Mouse (Mus musculus): ENCODE measurements around the gene Tnfsf12. TPM values are rescaled to one million over a fixed set of nuclear protein-coding genes. Genes with fewer than 3 reads are reported as not detected.
"Not testable (repeated sequence)": the region's sequence is repeated elsewhere in the genome, so short reads cannot be mapped to it uniquely, and the experiment has no call there.

The Tnfsf12 gene
- polyA plus RNA-seq, 1 experiment: 20.0 TPM

- TF ChIP-seq POLR2A (IDR thresholded peaks at IDR 0.05; ENCODE audit: low read depth, low read length): no peak
- no peak for TF ChIP-seq CTCF (IDR thresholded peaks at IDR 0.05; ENCODE audit: borderline replicate concordance, insufficient read depth, low read length)
- Histone ChIP-seq H3K27ac (ENCODE audit: insufficient read depth, low read length) (no peak overlapping the region), H3K4me1 (ENCODE audit: control insufficient read depth, insufficient read depth, low read length) (no peaks in the 10 kb centered on the region), H3K4me3 (ENCODE audit: insufficient read depth, low read length) (no peak overlapping the region)
Measured at GRCm38 (mm10) chr11:69706775-69707479, 11.3 kb upstream of the Tnfsf12 start.

- H3K27ac ChIP-seq (ENCODE audit: insufficient read depth, low read length): no peak overlapping the region
- TF ChIP-seq CTCF (IDR thresholded peaks at IDR 0.05; ENCODE audit: borderline replicate concordance, insufficient read depth, low read length): no peak
- no peak for TF ChIP-seq POLR2A (IDR thresholded peaks at IDR 0.05; ENCODE audit: low read depth, low read length)
- no peak overlapping the region for H3K4me3 ChIP-seq (ENCODE audit: insufficient read depth, low read length)
- H3K4me1 ChIP-seq (ENCODE audit: control insufficient read depth, insufficient read depth, low read length): no peaks in the 10 kb centered on the region
Measured at GRCm38 (mm10) chr11:69704613-69705010, 9.0 kb upstream of the Tnfsf12 start.

- Histone ChIP-seq H3K27ac (ENCODE audit: insufficient read depth, low read length) (no peak overlapping the region), H3K4me3 (ENCODE audit: insufficient read depth, low read length) (no peak overlapping the region), H3K4me1 (ENCODE audit: control insufficient read depth, insufficient read depth, low read length) (no peaks in the 10 kb centered on the region)
- TF ChIP-seq CTCF (IDR thresholded peaks at IDR 0.05; ENCODE audit: borderline replicate concordance, insufficient read depth, low read length): no peak
- TF ChIP-seq POLR2A (IDR thresholded peaks at IDR 0.05; ENCODE audit: low read depth, low read length): no peak
Measured at GRCm38 (mm10) chr11:69703814-69704612, 8.4 kb upstream of the Tnfsf12 start.

GRCm38 (mm10) chr11:69703381-69703780 is 7.7 kb upstream of the Tnfsf12 start:
- H3K27ac ChIP-seq (ENCODE audit: insufficient read depth, low read length); H3K4me3 ChIP-seq (ENCODE audit: insufficient read depth, low read length); H3K4me1 ChIP-seq (ENCODE audit: control insufficient read depth, insufficient read depth, low read length): not testable (repeated sequence)

GRCm38 (mm10) chr11:69702886-69703285 is 7.2 kb upstream of the Tnfsf12 start:
- H3K4me3 ChIP-seq (ENCODE audit: insufficient read depth, low read length); H3K27ac ChIP-seq (ENCODE audit: insufficient read depth, low read length): not testable (repeated sequence)

GRCm38 (mm10) chr11:69699595-69699994 is 3.9 kb upstream of the Tnfsf12 start:
- TF ChIP-seq CTCF (IDR thresholded peaks at IDR 0.05; ENCODE audit: borderline replicate concordance, insufficient read depth, low read length): no peak
- no peak for TF ChIP-seq POLR2A (IDR thresholded peaks at IDR 0.05; ENCODE audit: low read depth, low read length)
- Histone ChIP-seq H3K4me1 (ENCODE audit: control insufficient read depth, insufficient read depth, low read length) (no peaks in the 10 kb centered on the region), H3K27ac (ENCODE audit: insufficient read depth, low read length) (no peak overlapping the region), H3K4me3 (ENCODE audit: insufficient read depth, low read length) (no peak overlapping the region)

More at GRCm38 (mm10) chr11:69702886-69703285, 7.2 kb upstream of the Tnfsf12 start:
- H3K4me1 ChIP-seq (ENCODE audit: control insufficient read depth, insufficient read depth, low read length): not testable (repeated sequence)

GRCm38 (mm10) chr11:69698574-69698973 is 2.9 kb upstream of the Tnfsf12 start:
- no peak overlapping the region for H3K27ac ChIP-seq (ENCODE audit: insufficient read depth, low read length)
- H3K4me3 ChIP-seq (ENCODE audit: insufficient read depth, low read length): no peak overlapping the region
- no peak for TF ChIP-seq POLR2A (IDR thresholded peaks at IDR 0.05; ENCODE audit: low read depth, low read length)
- no peaks in the 10 kb centered on the region for H3K4me1 ChIP-seq (ENCODE audit: control insufficient read depth, insufficient read depth, low read length)

- no peak overlapping the region for H3K27ac ChIP-seq (ENCODE audit: insufficient read depth, low read length)
- TF ChIP-seq POLR2A (IDR thresholded peaks at IDR 0.05; ENCODE audit: low read depth, low read length) (no peak), CTCF (IDR thresholded peaks at IDR 0.05; ENCODE audit: borderline replicate concordance, insufficient read depth, low read length) (no peak)
- H3K4me1 ChIP-seq (ENCODE audit: control insufficient read depth, insufficient read depth, low read length): no peaks in the 10 kb centered on the region
- H3K4me3 ChIP-seq (ENCODE audit: insufficient read depth, low read length): no peak overlapping the region
Measured at GRCm38 (mm10) chr11:69697396-69697795, 1.7 kb upstream of the Tnfsf12 start.

- Histone ChIP-seq H3K27ac (ENCODE audit: insufficient read depth, low read length) (no peak overlapping the region), H3K4me3 (ENCODE audit: insufficient read depth, low read length) (peak overlapping the region; percentile 50), H3K4me1 (ENCODE audit: control insufficient read depth, insufficient read depth, low read length) (no peaks in the 10 kb centered on the region)
- no peak for TF ChIP-seq CTCF (IDR thresholded peaks at IDR 0.05; ENCODE audit: borderline replicate concordance, insufficient read depth, low read length)
- TF ChIP-seq POLR2A (IDR thresholded peaks at IDR 0.05; ENCODE audit: low read depth, low read length): no peak; the same call in 1 of the 2 replicates
Measured at GRCm38 (mm10) chr11:69695046-69695360, 646 bp downstream of the Tnfsf12 start.

GRCm38 (mm10) chr11:69693421-69693965 is 2.2 kb downstream of the Tnfsf12 start:
- TF ChIP-seq POLR2A (IDR thresholded peaks at IDR 0.05; ENCODE audit: low read depth, low read length) (no peak), CTCF (IDR thresholded peaks at IDR 0.05; ENCODE audit: borderline replicate concordance, insufficient read depth, low read length) (no peak)
- no peak overlapping the region for H3K27ac ChIP-seq (ENCODE audit: insufficient read depth, low read length)

More at GRCm38 (mm10) chr11:69693421-69693965, 2.2 kb downstream of the Tnfsf12 start:
- Histone ChIP-seq H3K4me3 (ENCODE audit: insufficient read depth, low read length) (no peak overlapping the region), H3K4me1 (ENCODE audit: control insufficient read depth, insufficient read depth, low read length) (no peaks in the 10 kb centered on the region)

Measured in embryonic fibroblast, embryonic 13.5 days (primary cell).